Mouse (Mus musculus): ENCODE results near the gene Trim7. TPM values are rescaled to one million over a fixed set of nuclear protein-coding genes. Genes with fewer than 3 reads are reported as not detected.
"Not testable (repeated sequence)": the region's sequence is repeated elsewhere in the genome, so short reads cannot be mapped to it uniquely, and the experiment has no call there.

Trim7 gene
- polyA plus RNA-seq, 1 experiment = 14.4 TPM

DNA sequence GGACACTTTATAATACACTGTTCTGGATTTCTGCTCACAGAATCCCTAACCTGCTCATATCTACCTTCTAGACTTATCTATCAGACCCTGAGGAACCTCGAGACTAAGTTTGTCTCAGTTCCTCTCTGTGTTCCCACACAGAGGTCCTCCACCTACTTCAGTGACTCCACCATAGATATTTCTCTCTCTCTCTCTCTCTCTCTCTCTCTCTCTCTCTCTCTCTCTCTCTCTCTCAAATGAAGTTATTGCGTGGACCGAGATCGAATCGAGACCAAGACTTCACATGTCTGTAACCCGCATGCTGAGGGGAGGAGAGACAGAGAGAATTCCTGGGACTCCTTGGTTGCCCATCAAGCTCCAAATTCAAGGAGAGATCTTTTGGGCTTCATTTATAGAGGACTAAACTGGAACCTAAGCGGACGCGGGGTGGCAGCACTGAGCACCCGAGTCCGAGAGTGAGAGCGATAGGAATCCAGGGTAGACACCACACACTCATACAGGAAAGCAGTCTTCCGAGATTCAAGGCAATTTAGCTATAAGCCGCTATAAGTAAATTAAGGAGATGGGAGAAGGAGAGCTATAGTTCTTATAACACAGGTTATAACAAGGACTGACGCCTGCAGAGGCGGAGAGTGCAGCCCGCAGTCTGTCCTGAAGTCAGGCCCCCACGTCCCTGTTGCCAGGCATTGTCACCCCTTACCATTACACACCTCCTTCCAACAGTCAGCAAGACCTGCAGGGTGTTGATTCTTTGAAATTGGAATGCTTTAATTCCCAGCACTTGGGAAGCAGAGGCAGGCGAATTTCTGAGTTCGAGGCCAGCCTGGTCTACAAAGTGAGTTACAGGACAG lies 35.7 kb upstream of the Trim7 start:
- Histone ChIP-seq H3K4me3 (replicated peaks; ENCODE audit: control insufficient read depth, low read depth, low read length) (no peak overlapping the region), H3K4me1 (ENCODE audit: control insufficient read depth, insufficient read depth, low read length) (no peaks in the 10 kb centered on the region), H3K27ac (ENCODE audit: control insufficient read depth, insufficient read depth, low read depth, low read length, poor library complexity) (no peak overlapping the region)
- TF ChIP-seq POLR2A (IDR thresholded peaks at IDR 0.05; ENCODE audit: borderline replicate concordance, control insufficient read depth, low read depth, low read length) = no peak
- TF ChIP-seq CTCF (IDR thresholded peaks at IDR 0.05; ENCODE audit: control insufficient read depth, insufficient read depth, low read length) = peak; percentile 92
- 19% methylated on average over 20 of the region's 20 CpGs for WGBS

DNA sequence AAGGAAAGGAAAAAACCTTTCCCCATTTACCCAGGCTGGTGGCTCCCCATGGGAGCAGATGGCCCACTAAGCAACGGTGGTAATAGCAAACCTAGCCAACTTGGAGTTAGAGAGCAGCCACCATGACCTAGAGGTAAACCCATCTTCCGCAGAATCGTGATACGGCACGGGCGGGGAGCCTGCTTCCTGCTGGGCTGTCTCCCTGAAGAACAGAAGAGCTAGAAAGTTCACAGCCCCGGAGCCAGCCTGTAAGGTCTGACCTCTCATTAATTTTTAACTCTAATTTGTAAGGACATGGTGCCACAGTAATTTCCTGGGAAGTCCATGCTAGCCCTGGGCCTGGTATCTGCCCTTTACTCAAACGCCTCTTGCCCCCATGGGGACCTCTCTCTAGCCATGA lies 35.0 kb upstream of the Trim7 start:
- TF ChIP-seq CTCF (IDR thresholded peaks at IDR 0.05; ENCODE audit: control insufficient read depth, insufficient read depth, low read length) (no peak), POLR2A (IDR thresholded peaks at IDR 0.05; ENCODE audit: borderline replicate concordance, control insufficient read depth, low read depth, low read length) (no peak)
- 76% methylated on average over 8 of the region's 8 CpGs for WGBS
- no peak overlapping the region for H3K4me3 ChIP-seq (replicated peaks; ENCODE audit: control insufficient read depth, low read depth, low read length)
- no peaks in the 10 kb centered on the region for H3K4me1 ChIP-seq (ENCODE audit: control insufficient read depth, insufficient read depth, low read length)
- no peak overlapping the region for H3K27ac ChIP-seq (ENCODE audit: control insufficient read depth, insufficient read depth, low read depth, low read length, poor library complexity)

DNA sequence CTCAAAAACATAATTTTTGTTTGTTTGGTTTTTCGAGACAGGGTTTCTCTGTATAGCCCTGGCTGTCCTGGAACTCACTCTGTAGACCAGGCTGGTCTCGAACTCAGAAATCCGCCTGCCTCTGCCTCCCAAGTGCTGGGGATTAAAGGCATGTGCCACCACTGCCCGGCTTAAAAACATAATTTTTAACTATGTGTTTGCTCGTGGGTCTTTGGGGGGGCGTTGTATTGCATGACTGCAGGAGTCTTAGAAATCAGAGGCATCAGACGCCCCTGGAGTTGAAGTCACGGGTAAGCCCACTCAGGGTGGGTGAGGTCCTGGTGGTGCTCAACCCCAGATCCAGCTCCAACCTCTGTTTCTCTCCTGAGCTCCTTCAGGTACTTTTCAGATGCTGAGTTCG lies 34.0 kb upstream of the Trim7 start:
- H3K4me3 ChIP-seq (replicated peaks; ENCODE audit: control insufficient read depth, low read depth, low read length); H3K27ac ChIP-seq (ENCODE audit: control insufficient read depth, insufficient read depth, low read depth, low read length, poor library complexity); H3K4me1 ChIP-seq (ENCODE audit: control insufficient read depth, insufficient read depth, low read length): not testable (repeated sequence)
- WGBS = 79% methylated on average over 9 of the region's 9 CpGs

DNA sequence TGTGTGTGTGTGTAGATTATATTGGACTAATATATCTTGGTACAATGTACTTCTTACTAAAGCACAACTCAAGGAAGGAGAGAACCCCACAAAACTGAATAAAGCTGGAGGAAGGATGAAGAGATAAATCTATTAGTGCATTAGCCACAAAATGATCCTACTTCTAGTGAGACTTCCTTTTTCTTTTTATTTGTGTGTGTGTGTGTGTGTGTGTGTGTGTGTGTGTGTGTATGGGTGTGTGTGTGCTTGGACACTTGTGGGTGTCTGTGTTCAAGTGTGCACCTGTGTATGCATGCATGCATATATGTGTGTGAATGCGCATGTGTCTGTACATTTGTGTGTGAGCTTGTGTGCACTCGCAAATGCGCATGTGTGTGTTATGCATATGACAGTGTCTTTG lies 32.8 kb upstream of the Trim7 start:
- Histone ChIP-seq H3K27ac (ENCODE audit: control insufficient read depth, insufficient read depth, low read depth, low read length, poor library complexity) (no peak overlapping the region), H3K4me3 (replicated peaks; ENCODE audit: control insufficient read depth, low read depth, low read length) (no peak overlapping the region), H3K4me1 (ENCODE audit: control insufficient read depth, insufficient read depth, low read length) (no peaks in the 10 kb centered on the region)
- WGBS = 99% methylated on average over 3 of the region's 3 CpGs
- TF ChIP-seq POLR2A (IDR thresholded peaks at IDR 0.05; ENCODE audit: borderline replicate concordance, control insufficient read depth, low read depth, low read length) (no peak), CTCF (IDR thresholded peaks at IDR 0.05; ENCODE audit: control insufficient read depth, insufficient read depth, low read length) (no peak)

DNA sequence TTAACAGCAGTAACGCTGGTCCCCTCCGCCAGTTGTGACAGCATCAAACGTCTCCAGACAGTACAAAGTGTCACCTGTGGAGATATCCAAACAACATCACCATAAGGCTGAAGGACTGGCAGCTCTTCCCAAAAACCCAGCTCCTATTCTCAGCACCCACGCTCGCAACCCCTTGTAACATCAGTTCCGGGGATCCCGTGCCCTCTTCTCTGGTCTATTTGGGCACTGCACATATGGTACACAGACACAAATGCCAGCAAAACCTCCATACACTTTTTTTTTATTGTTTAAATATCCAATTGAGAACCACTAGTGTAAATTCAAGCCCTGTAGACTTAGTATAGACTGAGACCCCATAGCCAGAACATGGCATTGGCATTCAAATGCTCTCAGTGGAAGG lies 30.7 kb upstream of the Trim7 start:
- TF ChIP-seq POLR2A (IDR thresholded peaks at IDR 0.05; ENCODE audit: borderline replicate concordance, control insufficient read depth, low read depth, low read length) = no peak
- TF ChIP-seq CTCF (IDR thresholded peaks at IDR 0.05; ENCODE audit: control insufficient read depth, insufficient read depth, low read length) = no peak
- Histone ChIP-seq H3K4me3 (replicated peaks; ENCODE audit: control insufficient read depth, low read depth, low read length) (no peak overlapping the region), H3K27ac (ENCODE audit: control insufficient read depth, insufficient read depth, low read depth, low read length, poor library complexity) (no peak overlapping the region), H3K4me1 (ENCODE audit: control insufficient read depth, insufficient read depth, low read length) (no peaks in the 10 kb centered on the region; the same call in 1 of the 2 replicates)
- 85% methylated on average over 7 of the region's 7 CpGs for WGBS

DNA sequence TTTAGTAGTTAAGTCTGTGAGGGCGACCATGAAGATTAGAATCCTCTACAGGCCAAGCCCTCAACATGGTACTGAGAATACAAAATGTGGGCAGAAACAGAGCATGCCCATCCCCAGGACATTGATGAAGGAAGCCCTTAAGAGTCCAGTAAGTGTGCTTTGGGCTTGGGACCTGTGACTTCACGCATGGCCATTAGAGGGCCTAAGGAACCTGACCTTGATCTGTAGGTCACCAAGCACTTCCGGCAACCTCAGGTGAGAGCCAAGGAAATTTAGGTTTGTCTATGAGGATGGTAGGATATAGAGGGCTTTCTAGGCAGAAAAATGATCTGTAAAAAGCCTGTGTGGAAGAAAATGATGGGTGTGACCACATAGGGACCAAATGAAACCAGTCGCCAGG lies 29.6 kb upstream of the Trim7 start:
- 77% methylated on average over 4 of the region's 4 CpGs for WGBS

DNA sequence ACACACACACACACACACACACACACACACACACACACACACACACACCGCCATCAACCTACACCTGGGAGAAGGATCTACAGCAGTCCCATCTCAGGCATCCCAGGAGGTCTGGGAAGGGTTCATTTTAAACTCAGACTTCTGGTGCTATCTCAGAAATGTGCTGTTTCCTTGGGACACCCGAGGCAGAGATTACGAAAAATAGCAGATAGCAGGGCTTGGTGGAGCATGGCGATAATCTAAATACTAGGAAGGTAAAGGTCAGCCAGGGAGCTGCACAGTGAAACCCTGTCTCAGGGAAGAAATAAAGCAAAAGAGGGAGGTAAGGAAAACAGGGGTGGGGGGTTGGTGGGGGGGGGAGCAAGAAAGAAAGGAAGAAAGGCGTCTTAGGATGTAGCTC lies 28.7 kb upstream of the Trim7 start:
- WGBS = 53% methylated on average over 5 of the region's 5 CpGs
- H3K27ac ChIP-seq (ENCODE audit: control insufficient read depth, insufficient read depth, low read depth, low read length, poor library complexity) = no peak overlapping the region
- TF ChIP-seq POLR2A (IDR thresholded peaks at IDR 0.05; ENCODE audit: borderline replicate concordance, control insufficient read depth, low read depth, low read length) (no peak), CTCF (IDR thresholded peaks at IDR 0.05; ENCODE audit: control insufficient read depth, insufficient read depth, low read length) (no peak)
- no peak overlapping the region for H3K4me3 ChIP-seq (replicated peaks; ENCODE audit: control insufficient read depth, low read depth, low read length)
- peaks cover 2% of the 10 kb centered on the region; the same call in 1 of the 2 replicates for H3K4me1 ChIP-seq (ENCODE audit: control insufficient read depth, insufficient read depth, low read length)

More for the DNA sequence above, 29.6 kb upstream of the Trim7 start:
- no peaks in the 10 kb centered on the region; the same call in 1 of the 2 replicates for H3K4me1 ChIP-seq (ENCODE audit: control insufficient read depth, insufficient read depth, low read length)
- H3K27ac ChIP-seq (ENCODE audit: control insufficient read depth, insufficient read depth, low read depth, low read length, poor library complexity) = no peak overlapping the region
- H3K4me3 ChIP-seq (replicated peaks; ENCODE audit: control insufficient read depth, low read depth, low read length) = no peak overlapping the region
- TF ChIP-seq POLR2A (IDR thresholded peaks at IDR 0.05; ENCODE audit: borderline replicate concordance, control insufficient read depth, low read depth, low read length) (no peak), CTCF (IDR thresholded peaks at IDR 0.05; ENCODE audit: control insufficient read depth, insufficient read depth, low read length) (no peak)

DNA sequence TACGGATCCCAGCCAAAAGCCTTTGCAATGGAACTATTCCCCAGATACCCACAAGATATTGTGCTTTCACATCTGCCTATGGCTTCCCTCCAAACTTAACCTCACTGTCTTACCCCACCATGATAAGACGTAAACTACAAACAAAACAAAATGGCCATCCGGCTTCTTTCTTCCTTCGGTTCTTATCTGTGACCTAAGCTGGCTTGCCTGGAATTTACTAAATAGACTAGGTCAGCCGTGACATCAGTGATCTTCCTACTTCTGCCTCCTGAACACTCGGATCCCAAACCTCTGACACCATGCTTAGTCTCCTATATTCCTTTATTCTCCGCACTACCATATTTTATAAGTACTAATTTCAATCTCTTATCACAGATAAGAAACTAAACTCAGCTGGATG lies 27.6 kb upstream of the Trim7 start:
- 62% methylated on average over 7 of the region's 7 CpGs for WGBS
- Histone ChIP-seq H3K4me3 (replicated peaks; ENCODE audit: control insufficient read depth, low read depth, low read length) (peak overlapping the region; percentile 7), H3K4me1 (ENCODE audit: control insufficient read depth, insufficient read depth, low read length) (peaks cover 2% of the 10 kb centered on the region; the same call in 1 of the 2 replicates), H3K27ac (ENCODE audit: control insufficient read depth, insufficient read depth, low read depth, low read length, poor library complexity) (no peak overlapping the region)
- TF ChIP-seq CTCF (IDR thresholded peaks at IDR 0.05; ENCODE audit: control insufficient read depth, insufficient read depth, low read length) = no peak
- no peak for TF ChIP-seq POLR2A (IDR thresholded peaks at IDR 0.05; ENCODE audit: borderline replicate concordance, control insufficient read depth, low read depth, low read length)

Data from bone marrow, adult 2 months (tissue).